Mouse (Mus musculus): ENCODE measurements around the gene Sec31b. TPM values are rescaled to one million over a fixed set of nuclear protein-coding genes. Genes with fewer than 3 reads are reported as not detected.

Gene Sec31b
- polyA plus RNA-seq (2012; rRNA removed) (0.46 and 0.48 TPM in 2 replicates), polyA plus RNA-seq (2014; fragmentation: Nextera tagmentation; extraction: Ambion mirVana) (0.11 and 0.20 TPM in 2 replicates)

GRCm38 (mm10) chr19:44545321-44546041 lies at the start of gene Sec31b:
Sec31b (minus strand) TSS chr19:44545864.
- H3K4me1 ChIP-seq (replicated peaks; ENCODE audit: control insufficient read depth in 2 of 2, insufficient read depth in 2 of 2, low read length in 1 of 2): no peaks in the 10 kb centered on the region
- H3K36me3 ChIP-seq (replicated peaks; ENCODE audit: control insufficient read depth, insufficient read depth, low read depth): peaks cover 16% of the 10 kb centered on the region
- peak within 1 kb of the TSS; percentile 40 to 57 for H3K4me3 ChIP-seq (ENCODE audit: insufficient read depth in 1 of 2, low read depth in 2 of 2, low read length in 2 of 2)
- no peak within 1 kb of the TSS for H3K27ac ChIP-seq
- DNase-seq (ENCODE audit: low read depth in 3 of 3, low spot score in 3 of 3): no peak
- peak within 1 kb of the TSS; percentile 46 for H3K9ac ChIP-seq (replicated peaks)
- H3K4me2 ChIP-seq (ENCODE audit: low read depth): peak within 1 kb of the TSS; percentile 88
- H3K9me3 ChIP-seq (ENCODE audit: control insufficient read depth, low read length): no peaks in the 10 kb centered on the region
- peak; percentile 61; the same call in 1 of the 2 replicates for ATAC-seq (ENCODE audit: insufficient read depth)
- no peaks in the 10 kb centered on the region for H3K27me3 ChIP-seq (ENCODE audit: control insufficient read depth, insufficient read depth, low read length)
- TF ChIP-seq EP300 (IDR thresholded peaks at IDR 0.05; ENCODE audit: low read depth): no peak
- TF ChIP-seq CTCF (IDR thresholded peaks at IDR 0.05; ENCODE audit: low read depth): no peak
- WGBS (ENCODE audit: insufficient replicate concordance): 1% methylated on average over 47 of the region's 47 CpGs

GRCm38 (mm10) chr19:44594180-44594579 lies 48.5 kb upstream of the Sec31b start:
- 82% methylated on average over 14 of the region's 14 CpGs for WGBS (ENCODE audit: insufficient replicate concordance)
- Histone ChIP-seq H3K9me3 (ENCODE audit: control insufficient read depth, low read length) (no peaks in the 10 kb centered on the region), H3K27ac (no peak overlapping the region), H3K4me3 (ENCODE audit: insufficient read depth in 1 of 2, low read depth in 2 of 2, low read length in 2 of 2) (no peak overlapping the region), H3K36me3 (replicated peaks; ENCODE audit: control insufficient read depth, insufficient read depth, low read depth) (no peaks in the 10 kb centered on the region), H3K9ac (replicated peaks) (no peak overlapping the region), H3K4me2 (ENCODE audit: low read depth) (no peak overlapping the region), H3K4me1 (replicated peaks; ENCODE audit: control insufficient read depth in 2 of 2, insufficient read depth in 2 of 2, low read length in 1 of 2) (no peaks in the 10 kb centered on the region), H3K27me3 (ENCODE audit: control insufficient read depth, insufficient read depth, low read length) (peaks cover 2% of the 10 kb centered on the region; the same call in 1 of the 2 replicates)
- TF ChIP-seq EP300 (IDR thresholded peaks at IDR 0.05; ENCODE audit: low read depth) (no peak), CTCF (IDR thresholded peaks at IDR 0.05; ENCODE audit: low read depth) (no peak)
- DNase-seq (ENCODE audit: low read depth in 3 of 3, low spot score in 3 of 3) (no peak), ATAC-seq (ENCODE audit: insufficient read depth) (no peak)

GRCm38 (mm10) chr19:44591638-44592037 lies 46.0 kb upstream of the Sec31b start:
- Histone ChIP-seq H3K27ac (no peak overlapping the region), H3K36me3 (replicated peaks; ENCODE audit: control insufficient read depth, insufficient read depth, low read depth) (no peaks in the 10 kb centered on the region), H3K9me3 (ENCODE audit: control insufficient read depth, low read length) (no peaks in the 10 kb centered on the region), H3K4me2 (ENCODE audit: low read depth) (no peak overlapping the region), H3K9ac (replicated peaks) (no peak overlapping the region), H3K4me3 (ENCODE audit: insufficient read depth in 1 of 2, low read depth in 2 of 2, low read length in 2 of 2) (no peak overlapping the region), H3K4me1 (replicated peaks; ENCODE audit: control insufficient read depth in 2 of 2, insufficient read depth in 2 of 2, low read length in 1 of 2) (no peaks in the 10 kb centered on the region), H3K27me3 (ENCODE audit: control insufficient read depth, insufficient read depth, low read length) (peaks cover 2% of the 10 kb centered on the region; the same call in 1 of the 2 replicates)
- no peak for DNase-seq (ENCODE audit: low read depth in 3 of 3, low spot score in 3 of 3)
- no peak for TF ChIP-seq EP300 (IDR thresholded peaks at IDR 0.05; ENCODE audit: low read depth)
- no peak for TF ChIP-seq CTCF (IDR thresholded peaks at IDR 0.05; ENCODE audit: low read depth)
- ATAC-seq (ENCODE audit: insufficient read depth): no peak
- 56% methylated on average over 6 of the region's 6 CpGs for WGBS (ENCODE audit: insufficient replicate concordance)

GRCm38 (mm10) chr19:44590992-44591391 lies 45.3 kb upstream of the Sec31b start:
- ATAC-seq (ENCODE audit: insufficient read depth): no peak
- Histone ChIP-seq H3K4me3 (ENCODE audit: insufficient read depth in 1 of 2, low read depth in 2 of 2, low read length in 2 of 2) (no peak overlapping the region), H3K36me3 (replicated peaks; ENCODE audit: control insufficient read depth, insufficient read depth, low read depth) (no peaks in the 10 kb centered on the region), H3K4me2 (ENCODE audit: low read depth) (no peak overlapping the region), H3K27ac (no peak overlapping the region), H3K4me1 (replicated peaks; ENCODE audit: control insufficient read depth in 2 of 2, insufficient read depth in 2 of 2, low read length in 1 of 2) (no peaks in the 10 kb centered on the region), H3K9me3 (ENCODE audit: control insufficient read depth, low read length) (no peaks in the 10 kb centered on the region), H3K27me3 (ENCODE audit: control insufficient read depth, insufficient read depth, low read length) (peaks cover 2% of the 10 kb centered on the region; the same call in 1 of the 2 replicates), H3K9ac (replicated peaks) (no peak overlapping the region)
- DNase-seq (ENCODE audit: low read depth in 3 of 3, low spot score in 3 of 3): no peak
- WGBS (ENCODE audit: insufficient replicate concordance): 74% methylated on average over 18 of the region's 18 CpGs
- TF ChIP-seq EP300 (IDR thresholded peaks at IDR 0.05; ENCODE audit: low read depth): no peak
- TF ChIP-seq CTCF (IDR thresholded peaks at IDR 0.05; ENCODE audit: low read depth): no peak

- H3K36me3 ChIP-seq (replicated peaks; ENCODE audit: control insufficient read depth, insufficient read depth, low read depth): no peaks in the 10 kb centered on the region
- 46% methylated on average over 7 of the region's 7 CpGs for WGBS (ENCODE audit: insufficient replicate concordance)
- no peak overlapping the region for H3K4me2 ChIP-seq (ENCODE audit: low read depth)
- ATAC-seq (ENCODE audit: insufficient read depth): no peak
- no peak overlapping the region for H3K4me3 ChIP-seq (ENCODE audit: insufficient read depth in 1 of 2, low read depth in 2 of 2, low read length in 2 of 2)
- no peak for DNase-seq (ENCODE audit: low read depth in 3 of 3, low spot score in 3 of 3)
- H3K27me3 ChIP-seq (ENCODE audit: control insufficient read depth, insufficient read depth, low read length): peaks cover 2% of the 10 kb centered on the region
- no peak for TF ChIP-seq CTCF (IDR thresholded peaks at IDR 0.05; ENCODE audit: low read depth)
- no peak for TF ChIP-seq EP300 (IDR thresholded peaks at IDR 0.05; ENCODE audit: low read depth)
- H3K27ac ChIP-seq: no peak overlapping the region
- H3K4me1 ChIP-seq (replicated peaks; ENCODE audit: control insufficient read depth in 2 of 2, insufficient read depth in 2 of 2, low read length in 1 of 2): no peaks in the 10 kb centered on the region
- no peaks in the 10 kb centered on the region for H3K9me3 ChIP-seq (ENCODE audit: control insufficient read depth, low read length)
- no peak overlapping the region for H3K9ac ChIP-seq (replicated peaks)
These were observed 44.0 kb upstream of the Sec31b start for GRCm38 (mm10) chr19:44589591-44590223.
